Mouse (Mus musculus) CD4-positive, CD25-positive, alpha-beta regulatory T cell, adult 4 months (primary cell): ENCODE results near the gene Wdr61. TPM values are rescaled to one million over a fixed set of nuclear protein-coding genes. Genes with fewer than 3 reads are reported as not detected.
"Not testable (repeated sequence)": the region's sequence is repeated elsewhere in the genome, so short reads cannot be mapped to it uniquely, and the experiment has no call there.

Experiments used
- ATAC-seq: one replicate; pipeline ENCODE4 v1.8.0; 2017
- polyA plus RNA-seq, 2 experiments: library from polyadenylated mRNA; unstranded; fragments of 100-300 nt; shearing (Covaris generic); gene quantifications; one replicate each; pipeline ENCODE4 v1.2.1; 2017

Gene Wdr61
- polyA plus RNA-seq, 2 experiments from 2014 or later = 127 to 147 TPM

DNA sequence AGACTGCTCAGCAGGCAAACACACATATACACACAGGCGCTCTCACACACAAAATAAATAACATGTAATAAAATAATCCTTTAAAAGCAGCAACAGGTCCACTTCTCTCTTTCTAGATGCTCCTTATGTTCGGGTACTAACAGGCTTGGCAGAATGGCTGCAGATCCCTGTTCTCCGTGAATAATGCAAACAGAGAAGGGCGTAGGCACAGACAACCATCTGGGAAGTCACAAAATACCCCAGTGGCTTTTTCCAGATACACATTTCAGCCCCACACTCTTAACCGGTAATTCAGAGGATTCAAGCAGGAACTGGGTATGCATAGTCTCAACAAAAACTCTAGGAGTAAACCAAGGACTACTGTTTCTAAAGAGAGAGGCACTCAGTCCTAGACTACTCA, 8.0 kb downstream of the Wdr61 start:
- no peak for ATAC-seq

DNA sequence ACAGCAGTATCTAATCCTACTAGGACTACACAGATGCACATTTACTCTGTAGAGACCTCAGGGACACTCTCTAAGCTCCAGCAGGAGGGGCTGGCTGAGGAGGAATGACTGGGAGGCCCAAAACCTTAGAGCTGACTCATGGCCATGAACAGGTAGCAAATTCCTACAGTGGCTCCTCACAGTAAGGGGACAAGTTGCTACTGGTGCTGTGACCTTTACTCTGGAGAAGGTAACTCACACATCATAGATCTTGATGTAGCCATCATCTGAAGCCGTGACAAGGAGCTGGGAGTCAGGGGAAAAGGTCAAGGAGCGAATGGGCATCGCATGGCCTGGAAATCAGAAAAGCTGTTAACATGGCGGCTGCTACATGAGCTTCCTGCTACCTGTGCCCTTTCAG, 11.7 kb downstream of the Wdr61 start:
- no peak for ATAC-seq

DNA sequence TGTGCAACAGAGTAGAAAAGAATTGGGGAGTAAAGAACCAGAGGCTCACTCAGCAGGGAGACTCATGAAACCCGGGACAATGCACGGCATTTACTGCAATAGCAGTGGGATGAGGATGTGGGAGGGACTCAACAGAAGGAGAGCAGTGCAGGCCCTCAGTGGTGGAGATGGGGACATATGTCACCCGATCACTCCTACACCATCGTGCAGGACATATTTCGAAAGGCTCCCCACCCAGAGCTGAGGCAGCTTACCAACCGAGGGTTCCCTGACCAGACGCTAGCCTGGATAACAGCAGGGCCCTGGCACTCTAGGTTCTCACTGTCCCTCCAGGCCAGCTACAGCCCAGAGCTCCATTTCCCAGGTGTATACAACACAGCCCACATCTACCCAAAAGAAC, 12.2 kb downstream of the Wdr61 start:
- ATAC-seq = no peak

DNA sequence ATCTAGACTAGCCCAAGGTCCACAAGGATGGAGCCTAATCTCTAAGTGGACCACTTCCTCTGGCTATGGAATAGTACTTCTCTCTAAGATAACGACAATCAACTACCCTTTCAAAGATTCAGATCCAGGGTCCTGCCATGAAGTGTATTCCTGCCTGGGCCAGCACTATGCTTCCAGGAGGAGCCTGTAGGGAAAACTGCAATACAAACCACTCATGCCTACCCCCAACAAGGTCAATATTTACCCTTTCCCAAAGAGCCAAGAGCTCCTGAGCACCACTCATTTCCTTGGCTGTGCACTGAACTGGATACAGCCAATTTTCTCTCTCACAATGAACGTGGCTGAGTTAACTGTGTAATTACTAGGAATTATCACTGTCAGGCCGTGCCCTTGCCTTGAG, 16.8 kb downstream of the Wdr61 start:
- no peak for ATAC-seq

DNA sequence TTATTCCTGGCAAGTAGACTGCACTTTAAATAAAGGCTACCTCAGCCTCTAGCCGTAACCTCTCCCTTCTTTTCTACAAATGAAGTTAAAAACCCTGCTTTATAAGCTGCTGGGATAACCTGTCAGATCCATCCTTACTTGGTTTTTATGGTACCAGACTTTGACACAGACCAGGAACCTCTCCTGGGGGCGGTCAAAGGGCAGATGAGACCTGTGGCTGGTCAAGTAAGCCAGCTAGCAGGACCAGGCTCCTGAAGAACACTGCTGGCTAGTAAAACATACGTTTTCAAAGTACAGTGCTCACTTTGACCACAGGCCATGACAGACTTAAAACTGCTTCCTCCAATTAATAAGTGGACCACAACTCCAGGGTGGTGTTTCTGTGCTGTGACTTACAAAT, 18.5 kb downstream of the Wdr61 start:
- no peak for ATAC-seq

DNA sequence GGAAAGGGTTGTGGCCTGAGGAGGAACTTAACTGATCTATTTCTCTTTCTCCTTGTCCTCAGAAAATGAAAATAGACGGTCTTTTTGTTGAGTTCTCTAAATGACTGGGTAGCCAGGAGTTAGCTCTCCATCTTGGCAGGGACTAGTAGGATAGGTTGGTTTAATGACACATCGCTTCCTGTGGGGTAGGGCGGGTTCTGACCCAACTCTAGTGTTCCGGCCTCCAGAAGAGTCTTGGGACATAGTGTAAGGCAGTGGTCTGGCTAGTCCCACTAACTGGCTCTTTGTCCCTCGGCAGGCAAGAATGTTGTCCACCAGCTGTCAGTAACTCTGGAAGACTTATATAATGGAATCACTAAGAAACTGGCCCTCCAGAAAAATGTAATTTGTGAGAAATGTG, 26.2 kb downstream of the Wdr61 start:
- no peak for ATAC-seq

DNA sequence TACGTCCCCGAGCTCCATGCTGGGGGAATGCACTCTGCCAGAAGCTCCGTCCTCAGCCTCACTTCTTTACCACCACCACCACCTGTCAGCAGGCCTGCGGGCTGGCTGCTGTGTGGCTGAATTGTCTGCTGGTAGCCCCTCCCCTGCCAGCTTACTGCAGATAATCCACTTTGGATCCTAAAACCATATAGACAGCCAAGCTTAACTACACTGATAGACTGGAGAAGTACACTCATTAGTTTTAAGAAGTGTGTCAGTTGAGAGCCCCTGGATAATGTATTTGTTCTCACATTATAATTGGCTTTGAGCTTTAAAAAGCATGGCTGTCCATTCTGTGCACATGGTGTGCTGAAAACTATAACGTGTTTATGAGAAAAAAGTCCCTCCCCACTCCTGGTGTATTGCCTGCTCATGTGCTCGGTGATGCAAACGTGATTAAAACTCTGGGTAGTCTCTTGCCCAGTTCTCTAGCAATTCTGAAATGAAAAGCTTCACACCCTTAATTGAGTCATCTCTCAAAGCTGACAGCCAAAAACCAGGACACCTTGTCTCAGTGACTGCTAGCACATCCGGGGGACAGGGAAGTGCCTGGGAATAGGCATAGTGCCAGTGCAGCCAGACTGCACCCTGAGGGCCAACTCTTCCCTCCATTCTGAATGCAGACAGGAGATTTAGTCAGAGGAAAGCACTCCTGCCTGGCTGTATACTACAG, 26.9 kb downstream of the Wdr61 start:
- ATAC-seq = no peak

DNA sequence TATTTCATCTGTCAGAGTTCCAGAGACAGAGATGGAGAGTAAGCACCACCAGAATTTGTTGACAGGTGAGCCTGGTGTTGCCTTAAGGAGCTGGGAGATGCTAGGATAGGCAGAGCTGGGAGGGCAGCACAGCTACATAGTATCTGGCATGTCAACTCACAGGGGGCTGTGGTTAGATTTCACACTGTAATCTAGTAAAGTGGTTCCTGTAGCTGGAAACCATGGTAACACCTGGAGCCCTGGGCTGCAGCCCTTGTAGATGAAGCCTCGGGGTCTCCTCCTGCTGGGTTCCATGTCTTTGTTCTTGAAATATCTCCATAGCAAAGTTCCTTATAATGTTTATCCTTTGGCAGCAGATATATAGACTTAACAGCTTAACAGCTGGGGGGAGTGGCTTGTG, 28.8 kb downstream of the Wdr61 start:
- no peak for ATAC-seq

DNA sequence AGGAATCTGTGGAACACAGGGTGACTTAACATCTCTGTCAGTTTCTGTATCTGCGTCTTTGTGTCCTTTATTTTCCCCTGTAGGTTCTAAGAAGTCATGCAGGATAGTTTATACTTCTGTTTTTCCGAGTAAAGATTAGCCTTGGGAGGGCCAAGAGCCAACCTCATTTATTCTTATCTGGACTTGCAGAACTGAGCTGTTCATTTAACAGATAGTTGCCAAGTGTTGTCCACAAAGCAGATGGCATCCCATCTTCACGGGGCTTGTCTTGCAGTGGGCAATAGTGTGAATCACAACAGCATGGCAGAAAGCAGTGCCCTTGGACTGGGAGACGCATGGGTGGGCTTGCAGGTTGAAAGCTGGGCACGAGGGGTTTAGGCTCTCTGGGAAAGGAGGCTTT, 30.0 kb downstream of the Wdr61 start:
- no peak for ATAC-seq

DNA sequence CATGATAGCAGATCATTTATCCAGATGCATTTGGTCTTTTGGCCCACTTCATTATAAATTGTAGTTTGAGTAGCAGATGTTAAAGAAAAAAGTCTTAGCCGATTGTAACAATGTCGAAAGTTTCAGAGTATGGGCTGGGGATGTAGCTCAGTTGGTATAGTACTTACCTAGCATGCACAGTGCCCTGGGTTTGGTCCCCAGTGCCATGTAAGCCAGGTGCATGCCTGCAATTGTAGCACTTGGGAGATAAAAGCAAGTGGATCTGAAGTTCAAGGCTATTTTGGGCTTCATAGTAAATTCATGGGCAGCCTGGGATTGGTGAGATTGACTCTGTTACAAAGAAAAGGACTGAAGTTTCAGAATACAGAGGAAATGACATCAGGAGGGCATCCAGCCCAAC, 31.7 kb downstream of the Wdr61 start:
- no peak for ATAC-seq

DNA sequence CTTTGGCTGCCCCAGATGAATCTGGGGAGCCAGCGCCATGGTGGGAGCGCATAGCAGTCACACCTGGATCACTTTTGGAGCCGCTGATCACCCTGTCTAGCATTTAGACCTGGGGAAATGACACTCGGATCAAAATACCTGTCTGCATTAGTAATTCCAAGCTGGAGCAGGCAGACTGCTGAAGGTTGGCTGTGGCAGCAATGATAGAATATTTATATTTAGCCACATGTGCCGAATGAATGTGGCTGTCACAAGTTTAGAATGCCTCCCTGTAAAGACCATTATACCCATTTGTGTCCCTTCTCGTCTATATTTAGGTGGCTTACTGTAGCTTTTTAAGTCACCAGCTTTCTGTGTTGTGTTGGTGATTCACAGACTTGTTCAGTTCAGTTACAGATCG, 33.6 kb downstream of the Wdr61 start:
- no peak for ATAC-seq

DNA sequence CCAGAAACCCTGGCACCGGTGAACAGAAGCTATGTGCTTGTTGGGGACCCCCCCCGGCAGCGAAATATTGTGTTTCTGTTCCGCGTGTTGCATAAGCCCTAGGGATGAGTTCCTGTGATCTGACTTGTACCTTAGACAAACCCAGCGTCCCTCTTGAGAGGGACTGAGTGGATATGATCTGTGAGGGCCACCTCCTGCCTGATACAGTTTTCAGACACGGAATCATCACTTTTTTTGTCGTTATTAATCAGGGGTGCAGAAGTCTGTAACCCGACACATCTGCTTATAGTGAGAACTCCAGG, 34.2 kb downstream of the Wdr61 start:
- ATAC-seq = peak; percentile 5

DNA sequence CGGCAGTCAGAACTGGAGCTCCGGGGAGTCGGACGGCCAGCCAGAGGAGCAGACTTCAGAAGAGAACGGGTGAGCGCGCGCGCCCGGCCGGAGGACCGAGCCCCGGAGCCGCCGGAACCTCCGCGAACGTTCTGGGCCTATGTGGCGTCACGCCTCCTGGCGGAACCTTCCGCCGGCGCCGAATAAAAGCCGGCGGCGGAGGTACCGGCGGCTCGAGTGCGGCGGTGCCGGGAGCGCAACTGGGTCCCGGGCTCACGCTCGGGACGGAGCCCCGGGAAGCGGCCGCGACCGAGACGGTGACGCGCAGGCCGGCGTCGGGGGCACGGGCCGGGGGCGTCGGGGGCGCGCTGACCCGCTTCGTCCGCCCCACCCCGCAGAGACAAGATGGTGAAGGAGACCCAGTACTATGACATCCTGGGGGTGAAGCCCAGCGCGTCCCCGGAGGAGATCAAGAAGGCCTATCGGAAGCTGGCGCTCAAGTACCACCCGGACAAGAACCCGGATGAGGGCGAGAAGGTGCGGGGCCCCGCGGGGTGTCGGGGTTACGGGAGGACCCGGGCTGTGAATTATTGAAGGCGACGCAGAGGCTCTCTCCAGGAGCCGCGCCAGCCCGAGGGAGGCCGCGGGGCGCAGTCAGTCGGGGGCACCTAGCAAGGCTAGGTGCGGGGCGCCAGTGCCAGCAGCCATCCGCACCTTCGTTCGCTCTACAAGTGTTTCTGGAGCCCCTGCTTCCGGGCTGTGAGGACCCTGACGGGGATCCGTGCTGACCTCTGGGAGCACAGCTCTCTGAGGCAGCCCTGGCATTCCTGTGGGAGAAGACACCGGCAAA, 34.8 kb downstream of the Wdr61 start:
- ATAC-seq = peak; percentile 82

DNA sequence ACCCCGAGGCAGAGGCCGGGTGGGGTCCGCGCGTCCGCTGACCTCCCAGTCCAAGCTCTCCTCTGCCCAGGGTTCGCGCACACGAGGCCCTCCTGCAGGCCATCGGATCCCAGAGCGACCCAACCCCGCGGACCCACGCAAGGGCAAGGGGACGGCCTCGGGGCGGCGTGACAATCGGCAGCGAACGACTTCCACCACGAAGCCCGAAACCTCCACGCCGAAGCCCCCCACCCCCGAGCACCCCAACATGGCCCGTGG, 35.3 kb downstream of the Wdr61 start:
- ATAC-seq = no peak

DNA sequence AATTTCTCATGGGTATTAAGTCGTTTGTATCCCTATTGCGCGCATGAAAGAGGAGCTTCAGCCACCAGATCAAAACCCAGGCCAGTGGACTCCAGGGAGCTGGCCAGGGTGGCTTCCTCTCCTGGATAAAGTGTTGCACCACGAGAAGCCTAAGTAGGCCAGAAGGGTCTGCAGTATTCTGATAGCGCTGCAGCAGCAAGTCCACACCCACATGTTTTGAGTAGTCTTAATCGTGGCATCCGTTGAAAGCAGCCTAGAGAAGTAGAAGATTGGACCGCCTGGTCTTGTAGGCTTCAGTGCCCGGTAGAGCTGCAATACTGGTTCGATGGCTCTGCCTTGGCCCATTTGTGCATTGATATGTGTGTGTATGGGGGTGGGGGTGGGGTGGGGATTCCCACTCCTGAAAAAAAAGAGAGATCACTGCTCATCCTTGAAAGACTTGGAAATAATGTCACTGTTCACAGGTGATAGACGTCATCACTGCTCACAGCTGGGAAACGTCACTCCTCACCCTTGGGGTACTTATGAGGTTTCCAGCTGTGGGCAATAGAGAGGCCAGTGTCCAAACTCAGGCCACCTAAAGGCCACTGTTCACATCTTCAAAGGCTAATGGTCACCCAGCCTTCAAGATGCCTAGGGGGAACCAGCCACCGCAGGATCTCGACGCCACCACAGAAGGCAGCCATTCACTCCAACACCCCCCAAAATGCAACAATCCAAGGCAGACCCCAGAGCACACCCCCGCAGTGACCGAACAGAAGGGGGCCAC, 35.8 kb downstream of the Wdr61 start, which contains the start of gene Dnaja4:
TSS of gene Dnaja4 (plus strand) at position 556 of the 769 bp plus-strand sequence.
- ATAC-seq = no peak

DNA sequence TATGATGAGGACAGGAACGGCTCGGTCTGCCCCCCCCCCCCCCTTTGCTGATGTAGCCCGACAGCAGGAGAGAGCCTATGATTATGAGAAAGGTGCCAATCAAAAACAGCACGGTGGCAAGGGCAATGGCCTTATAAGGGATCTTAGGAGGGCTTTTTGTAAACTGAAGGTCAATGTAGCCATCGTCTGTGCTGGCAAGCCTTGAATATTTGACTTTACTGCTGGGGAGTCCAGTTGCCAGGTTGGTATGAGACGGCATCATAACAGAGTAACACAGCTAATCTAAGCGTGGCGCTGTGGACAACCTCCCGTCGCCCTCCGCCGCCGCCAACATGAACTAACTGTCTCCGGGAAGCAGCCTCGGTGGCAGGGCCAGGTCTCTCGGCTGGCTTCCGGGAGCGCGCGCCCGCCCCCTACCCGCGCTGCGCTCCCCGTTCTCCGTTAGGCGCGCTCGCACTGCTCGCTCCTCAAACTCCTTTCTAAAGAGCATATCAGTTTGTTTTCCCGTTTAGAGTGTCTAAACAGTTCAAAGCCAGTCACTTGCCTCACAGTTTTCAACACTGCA, 43.0 kb downstream of the Wdr61 start:
- ATAC-seq = peak; percentile 96

DNA sequence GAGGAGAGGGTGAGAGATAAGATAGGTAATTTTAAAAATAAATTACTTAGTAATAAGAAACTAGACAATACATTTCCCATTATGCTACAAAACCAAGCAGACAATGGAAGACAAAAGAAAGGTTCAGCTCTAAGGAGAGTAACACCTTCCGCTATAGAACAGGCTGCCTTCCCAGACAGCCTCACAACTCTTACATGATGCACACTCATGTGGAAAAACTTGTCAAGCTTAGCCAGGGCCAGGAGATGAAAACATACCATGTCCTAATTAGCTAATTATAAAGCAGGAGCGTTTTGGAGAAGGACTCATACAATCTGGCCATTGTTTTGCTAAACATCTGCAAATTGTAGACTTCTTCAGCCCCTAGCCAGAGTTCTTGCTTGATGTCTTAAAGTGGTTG, 43.6 kb downstream of the Wdr61 start:
- ATAC-seq = not testable (repeated sequence)

DNA sequence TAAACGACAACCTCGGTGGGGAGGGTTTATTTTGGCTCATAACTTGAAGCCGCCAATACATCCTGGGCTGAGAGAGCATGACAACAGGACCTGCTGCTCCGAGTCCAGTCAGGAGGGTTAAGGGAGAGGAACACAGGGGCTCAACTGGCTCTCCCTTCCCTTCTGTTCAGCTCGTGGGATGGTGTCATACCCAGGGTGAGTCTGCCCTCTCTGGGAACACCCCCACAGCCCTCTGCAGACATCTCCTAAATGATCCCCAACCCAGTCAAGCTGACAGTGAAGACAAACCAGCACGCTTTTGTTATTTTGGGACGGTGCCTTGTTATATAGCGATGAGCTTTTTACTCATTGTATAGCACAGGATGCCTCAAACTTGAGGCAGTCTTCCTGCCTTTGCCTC, 44.9 kb downstream of the Wdr61 start:
- ATAC-seq = no peak

DNA sequence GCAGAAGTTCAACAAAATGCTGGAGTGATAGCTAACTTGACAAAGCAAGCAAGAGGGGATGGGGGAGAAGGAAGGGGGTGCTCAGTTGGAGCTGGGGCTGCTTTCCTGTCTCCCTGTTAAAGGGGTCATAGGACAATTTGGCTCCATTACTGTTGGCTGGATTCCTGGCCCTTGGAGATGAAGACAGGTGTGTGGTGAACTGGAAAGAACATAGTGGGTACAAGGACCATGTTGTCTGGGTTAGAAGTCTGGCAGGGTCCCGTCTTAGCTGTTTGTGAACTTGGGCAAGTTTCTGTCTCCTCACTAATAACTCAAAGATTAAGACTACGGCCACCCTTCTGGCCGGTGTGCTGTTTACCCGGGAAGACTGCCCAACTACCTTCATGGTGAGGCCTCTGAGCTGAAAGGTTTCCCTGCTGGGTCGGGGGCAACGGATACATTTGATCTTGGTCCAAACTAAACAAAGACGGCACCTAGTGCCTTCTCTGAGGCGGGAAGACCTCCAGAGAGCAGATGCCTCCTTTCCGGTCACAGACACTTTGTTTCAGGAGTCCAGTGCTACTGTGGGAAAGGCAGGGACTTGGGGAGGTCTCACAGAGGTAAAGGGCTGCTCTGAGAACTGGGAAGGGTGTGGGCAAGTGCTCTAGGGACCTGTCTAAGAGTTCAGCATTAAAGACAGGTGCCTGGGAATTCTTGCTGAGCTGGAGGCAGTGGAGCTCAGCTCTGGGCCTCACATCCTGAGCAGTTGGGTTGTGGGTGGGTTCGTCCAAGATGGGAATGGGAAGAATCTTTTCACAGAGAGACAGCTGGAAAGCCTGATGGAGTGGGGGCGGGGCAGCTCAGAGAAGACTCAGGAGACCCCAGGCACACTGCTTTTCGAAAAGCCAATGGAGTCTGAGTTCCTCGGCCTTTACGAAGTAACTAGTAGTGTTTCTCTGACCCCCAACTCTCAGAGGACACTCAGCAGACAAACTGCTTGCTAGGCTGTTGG, 46.8 kb downstream of the Wdr61 start:
- ATAC-seq = no peak

DNA sequence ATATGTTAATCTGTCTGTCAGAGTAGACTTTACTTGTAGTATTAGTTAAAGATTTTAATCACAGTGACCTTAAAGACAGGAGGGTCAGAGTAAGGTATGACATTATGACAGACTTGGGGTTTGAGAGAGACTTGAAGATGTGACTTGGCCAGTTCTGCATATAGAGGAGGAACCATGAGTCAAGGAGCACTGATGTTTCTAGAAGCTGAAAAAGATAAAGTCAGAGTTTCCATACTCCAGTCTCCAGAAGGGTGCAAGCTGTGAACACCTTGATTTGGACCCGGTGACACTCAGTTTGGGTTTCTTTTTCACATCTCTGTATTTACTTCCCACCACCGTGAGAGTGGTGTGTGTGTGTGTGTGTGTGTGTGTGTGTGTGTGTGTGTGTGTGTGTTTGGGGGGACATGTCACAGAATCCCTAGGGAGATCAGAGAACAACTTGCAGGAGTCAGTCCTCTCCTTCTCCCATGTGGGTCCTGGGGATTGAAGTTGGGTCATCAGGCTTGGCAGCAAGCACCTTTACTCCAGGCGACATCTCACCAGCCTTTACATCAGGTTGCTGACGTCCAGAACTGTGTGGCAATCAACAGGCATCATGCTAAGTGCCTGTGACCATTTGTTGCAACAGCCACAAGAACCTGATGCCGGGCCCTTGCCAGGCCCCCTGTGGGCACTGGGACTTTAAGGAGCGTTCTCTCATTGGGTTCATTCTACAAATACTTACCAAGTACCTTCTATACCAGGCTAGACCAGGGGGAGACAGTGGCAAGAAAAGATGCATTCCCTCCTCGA, 50.3 kb downstream of the Wdr61 start:
- peak; percentile 45 for ATAC-seq

DNA sequence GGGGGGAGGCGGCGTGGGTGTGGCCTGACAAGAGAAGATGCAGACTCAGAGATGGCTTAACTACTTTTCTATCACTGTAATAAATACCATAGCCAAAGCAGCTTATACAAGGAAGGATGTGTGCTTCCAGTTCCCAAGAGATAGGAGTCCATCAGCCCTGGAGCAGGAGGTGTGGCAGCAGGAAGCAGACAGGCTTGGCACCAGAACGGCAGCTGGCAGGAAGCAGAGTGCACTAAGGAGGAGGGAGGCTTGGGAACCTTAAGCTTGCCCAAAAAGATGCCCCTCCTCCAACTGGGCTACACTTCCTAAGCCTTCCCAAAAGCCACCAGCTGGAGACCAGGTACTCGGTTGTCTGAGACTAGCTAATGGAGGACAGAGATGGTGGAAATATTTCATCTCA, 51.5 kb downstream of the Wdr61 start:
- ATAC-seq = no peak
